Mouse (Mus musculus) bone marrow, adult 2 months (tissue): ENCODE data around the gene Usp47.

Source experiments
- CTCF ChIP-seq: fragments of 200-500 bp; IDR thresholded peaks from 2 replicates; pipeline ENCODE4 v1.5.1; 2011; ENCODE audit warnings: low read length, control low read depth; ENCODE audit not compliant: control insufficient read depth, insufficient read depth
- POLR2A ChIP-seq: fragments of 200-500 bp; IDR thresholded peaks from 2 replicates; pipeline ENCODE4 v1.6.1; 2011; ENCODE audit warnings: low read depth, mild to moderate bottlenecking, control low read depth, low read length, borderline replicate concordance; ENCODE audit not compliant: control insufficient read depth

DNA sequence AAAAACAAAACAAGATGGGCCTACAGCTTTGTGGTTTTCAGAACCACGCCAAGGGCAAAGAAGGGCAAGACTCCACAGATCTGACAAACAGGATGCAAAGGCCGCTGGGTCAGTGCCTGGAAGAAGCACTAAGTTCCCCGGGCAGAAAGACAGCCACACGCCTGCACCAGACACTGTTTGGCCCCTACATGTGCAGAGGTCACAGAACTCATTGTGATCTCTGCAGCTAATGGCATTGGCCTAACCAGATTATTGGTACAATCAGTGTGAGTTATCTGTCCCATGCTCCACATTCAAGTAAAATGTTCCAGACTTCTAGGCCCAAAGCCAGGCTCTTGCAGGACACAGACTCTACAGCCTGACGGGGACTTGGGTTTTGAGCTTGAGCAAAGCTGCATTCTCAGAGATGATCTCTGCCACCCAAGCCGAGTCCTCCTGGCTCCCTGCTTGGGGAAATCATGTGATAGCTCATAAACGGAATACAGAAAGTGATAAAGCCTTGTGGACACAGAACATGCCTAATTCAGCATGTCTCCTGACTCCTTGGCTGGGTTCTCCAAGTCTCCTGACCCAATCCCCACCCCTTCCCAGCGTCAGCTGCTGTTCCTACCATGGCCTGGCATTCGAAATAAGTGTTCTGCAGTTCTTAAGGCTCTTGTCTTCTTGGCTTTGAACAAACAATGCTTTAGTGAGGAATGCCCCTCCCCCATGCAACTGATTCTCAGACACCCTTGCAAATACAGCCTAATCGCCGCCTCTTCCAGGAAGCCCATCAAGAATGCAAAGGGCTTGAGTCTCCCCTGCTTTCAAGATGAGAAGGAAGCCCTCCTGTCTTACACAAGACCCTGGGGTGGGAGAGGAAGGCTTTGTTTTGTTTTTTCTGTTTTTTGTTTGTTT, 115.5 kb downstream of the Usp47 start:
- TF ChIP-seq POLR2A (no peak), CTCF (no peak)
